21 mouse cellular contexts compared by ENCODE assay signal in the genomic region with DNA sequence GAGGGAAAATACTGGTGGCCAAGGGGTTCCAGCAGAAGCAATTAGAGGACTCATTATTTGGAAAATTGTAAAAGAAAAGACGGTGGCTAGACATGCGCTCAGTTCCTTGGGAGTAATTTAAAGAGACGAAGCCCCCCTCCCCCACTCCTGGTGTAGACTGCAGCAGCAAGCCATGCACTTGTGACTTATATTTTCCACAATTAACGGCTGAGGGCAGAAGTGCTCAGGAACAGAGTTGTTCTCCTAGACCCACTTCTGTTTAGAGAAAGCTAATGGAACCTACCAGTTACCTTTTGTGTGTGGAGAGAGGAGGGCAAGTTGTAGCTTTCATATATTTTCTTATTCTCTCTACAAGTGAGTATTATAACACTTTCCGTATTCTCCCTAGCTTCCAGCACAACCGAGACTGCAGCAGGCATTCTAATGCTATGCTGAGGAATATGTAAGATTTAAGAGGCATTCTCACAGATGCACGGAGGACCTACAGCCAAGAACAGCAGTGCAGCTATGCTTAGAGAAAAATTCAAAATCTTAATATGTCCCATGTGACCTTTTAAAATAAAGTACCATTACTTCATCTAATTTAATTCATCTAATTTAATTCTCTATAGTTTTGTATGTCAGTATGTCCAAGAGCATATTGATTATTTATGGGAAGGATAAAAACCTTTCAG.
DNase-seq lines count a peak whose midpoint lies in the region; ATAC-seq lines count a peak whose summit lies in the region.
"Had no signal": no experiment of that assay in that cellular context is flagged by ENCODE, and none has a peak within 500 bp of the region (broad histone marks: within the 10 kb centered on the region; RNA-seq: fewer than 3 reads in every experiment).

No protein-coding gene starts in this region.

- ATAC-seq in hindbrain, embryonic 14.5 days (ENCODE audit: low FRiP score): no peak
- no peak for ATAC-seq in hindbrain, embryonic 16.5 days
- ATAC-seq in forebrain, embryonic 11.5 days (replicated peaks; ENCODE audit: low FRiP score): peak; percentile 84
- peak; percentile 55; the same call in 1 of the 2 replicates for ATAC-seq in forebrain, embryonic 15.5 days (replicated peaks)
- ATAC-seq in limb, embryonic 15.5 days (ENCODE audit: insufficient number of reproducible peaks, low FRiP score, low TSS enrichment, low read depth): peak; percentile 76; the same call in 1 of the 2 replicates
- ATAC-seq: activated CD4-positive, CD25-positive, alpha-beta regulatory T cell, adult 4 months; intestine, embryonic 16.5 days; Patski had no signal

- H3K9me3 ChIP-seq in hindbrain, embryonic 14.5 days (ENCODE audit: control insufficient read depth, low read length): no peaks in the 10 kb centered on the region
- no peaks in the 10 kb centered on the region for H3K9me3 ChIP-seq in hindbrain, embryonic 16.5 days (ENCODE audit: control insufficient read depth, low read length)
- no peaks in the 10 kb centered on the region for H3K9me3 ChIP-seq in forebrain, embryonic 11.5 days (ENCODE audit: control insufficient read depth, low read length)
- H3K9me3 ChIP-seq in forebrain, embryonic 15.5 days: no peaks in the 10 kb centered on the region
- no peaks in the 10 kb centered on the region for H3K9me3 ChIP-seq in limb, embryonic 15.5 days
- H3K9me3 ChIP-seq: embryonic facial prominence, embryonic 12.5 days; heart, embryonic 13.5 days had no signal

- 0 out of 2 replicates have a peak, but pooled peaks cover 7% of the 10 kb centered on the region for H3K4me1 ChIP-seq in hindbrain, embryonic 14.5 days (replicated peaks; ENCODE audit: control insufficient read depth, insufficient read depth, low read length)
- H3K4me1 ChIP-seq in hindbrain, embryonic 16.5 days (ENCODE audit: control insufficient read depth, insufficient read depth, low read depth, low read length): 0 out of 2 replicates have a peak, but pooled peaks cover 3% of the 10 kb centered on the region
- no peaks in the 10 kb centered on the region; the same call in 1 of the 2 replicates for H3K4me1 ChIP-seq in forebrain, embryonic 11.5 days (replicated peaks; ENCODE audit: control insufficient read depth, insufficient read depth, low read length)
- H3K4me1 ChIP-seq in forebrain, embryonic 15.5 days: peaks cover 11% of the 10 kb centered on the region
- peaks cover 14% of the 10 kb centered on the region for H3K4me1 ChIP-seq in limb, embryonic 15.5 days
- H3K4me1 ChIP-seq: embryonic facial prominence, embryonic 12.5 days; heart, embryonic 13.5 days had no signal

- H3K27me3 ChIP-seq in hindbrain, embryonic 14.5 days (ENCODE audit: control insufficient read depth, insufficient read depth, low read length): no peaks in the 10 kb centered on the region
- no peaks in the 10 kb centered on the region for H3K27me3 ChIP-seq in hindbrain, embryonic 16.5 days (replicated peaks; ENCODE audit: control insufficient read depth, insufficient read depth, low read length)
- H3K27me3 ChIP-seq in forebrain, embryonic 11.5 days (ENCODE audit: control insufficient read depth, insufficient read depth, low read length): no peaks in the 10 kb centered on the region
- no peaks in the 10 kb centered on the region for H3K27me3 ChIP-seq in forebrain, embryonic 15.5 days
- H3K27me3 ChIP-seq in limb, embryonic 15.5 days: no peaks in the 10 kb centered on the region
- H3K27me3 ChIP-seq: embryonic facial prominence, embryonic 12.5 days; heart, embryonic 13.5 days; Patski had no signal

- H3K27ac ChIP-seq in hindbrain, embryonic 14.5 days: no peak overlapping the region
- H3K27ac ChIP-seq in hindbrain, embryonic 16.5 days (ENCODE audit: low read depth, low read length): no peak overlapping the region
- no peak overlapping the region for H3K27ac ChIP-seq in forebrain, embryonic 11.5 days (ENCODE audit: low read depth, low read length)
- H3K27ac ChIP-seq in forebrain, embryonic 15.5 days (replicated peaks): no peak overlapping the region
- peak overlapping the region; percentile 80 for H3K27ac ChIP-seq in limb, embryonic 15.5 days
- H3K27ac ChIP-seq: embryonic facial prominence, embryonic 12.5 days; heart, embryonic 13.5 days; kidney, postnatal 0 days; layer of hippocampus, adult 2 months had no signal

- H3K9ac ChIP-seq in hindbrain, embryonic 14.5 days: no peak overlapping the region
- H3K9ac ChIP-seq in hindbrain, embryonic 16.5 days (ENCODE audit: low read depth, low read length): no peak overlapping the region
- no peak overlapping the region for H3K9ac ChIP-seq in forebrain, embryonic 11.5 days (ENCODE audit: low read length)
- no peak overlapping the region for H3K9ac ChIP-seq in forebrain, embryonic 15.5 days (replicated peaks)
- H3K9ac ChIP-seq in limb, embryonic 15.5 days: no peak overlapping the region
- H3K9ac ChIP-seq: embryonic facial prominence, embryonic 12.5 days; heart, embryonic 13.5 days had no signal

- DNase-seq in hindbrain, embryonic 14.5 days (ENCODE audit: low spot score): no peak
- DNase-seq in forebrain, embryonic 11.5 days (ENCODE audit: low spot score): peak; percentile 72
- no peak for DNase-seq in kidney, adult 11 months
- DNase-seq in cerebellum, adult 9-10 months: no peak
- DNase-seq: adrenal gland, postnatal 36 days; cerebellum, adult 8-10 months; heart, postnatal 36 days; lung, adult 18-20 months; right cerebral cortex, adult 18-20 months; thymus, adult 2 months had no signal

- H3K4me2 ChIP-seq in hindbrain, embryonic 14.5 days (replicated peaks): 0 out of 2 replicates have a peak overlapping the region, but pooled peaks have one; percentile 2
- H3K4me2 ChIP-seq in hindbrain, embryonic 16.5 days (ENCODE audit: low read length): no peak overlapping the region
- H3K4me2 ChIP-seq in forebrain, embryonic 11.5 days (ENCODE audit: low read depth, low read length, severe bottlenecking): peak overlapping the region; percentile 15; the same call in 1 of the 2 replicates
- no peak overlapping the region for H3K4me2 ChIP-seq in forebrain, embryonic 15.5 days (replicated peaks)
- H3K4me2 ChIP-seq in limb, embryonic 15.5 days: no peak overlapping the region
- H3K4me2 ChIP-seq: embryonic facial prominence, embryonic 12.5 days; heart, embryonic 13.5 days had no signal

- no peaks in the 10 kb centered on the region for H3K36me3 ChIP-seq in hindbrain, embryonic 14.5 days (replicated peaks; ENCODE audit: control insufficient read depth, insufficient read depth)
- H3K36me3 ChIP-seq in hindbrain, embryonic 16.5 days (ENCODE audit: control insufficient read depth, insufficient read depth, low read length): no peaks in the 10 kb centered on the region
- no peaks in the 10 kb centered on the region for H3K36me3 ChIP-seq in forebrain, embryonic 11.5 days (ENCODE audit: control insufficient read depth, insufficient read depth, low read length)
- H3K36me3 ChIP-seq in forebrain, embryonic 15.5 days: no peaks in the 10 kb centered on the region
- H3K36me3 ChIP-seq in limb, embryonic 15.5 days: no peaks in the 10 kb centered on the region
- H3K36me3 ChIP-seq: embryonic facial prominence, embryonic 12.5 days; heart, embryonic 13.5 days had no signal

- no peak overlapping the region for H3K4me3 ChIP-seq in hindbrain, embryonic 14.5 days (replicated peaks; ENCODE audit: low read length)
- no peak overlapping the region for H3K4me3 ChIP-seq in hindbrain, embryonic 16.5 days (ENCODE audit: low read length)
- H3K4me3 ChIP-seq in forebrain, embryonic 11.5 days (ENCODE audit: low read depth, low read length): no peak overlapping the region
- H3K4me3 ChIP-seq in forebrain, embryonic 15.5 days: no peak overlapping the region
- no peak overlapping the region for H3K4me3 ChIP-seq in limb, embryonic 15.5 days
- H3K4me3 ChIP-seq: embryonic facial prominence, embryonic 12.5 days; heart, embryonic 13.5 days; layer of hippocampus, adult 2 months; myocyte had no signal

- 56% methylated on average over 7 of the region's 7 CpGs for WGBS in hindbrain, embryonic 14.5 days
- WGBS in hindbrain, embryonic 16.5 days: 55% methylated on average over 7 of the region's 7 CpGs
- WGBS in forebrain, embryonic 11.5 days: 50% methylated on average over 7 of the region's 7 CpGs
- WGBS in forebrain, embryonic 15.5 days: 25% methylated on average over 7 of the region's 7 CpGs
- 23% methylated on average over 7 of the region's 7 CpGs for WGBS in limb, embryonic 15.5 days

Comparison
In these comparisons a context has a peak if more than half of its experiments do, and no peak if none do; other contexts are left out.
1. H3K4me2 ChIP-seq: peak in hindbrain, embryonic 14.5 days (single experiment) and forebrain, embryonic 11.5 days (single experiment); none in hindbrain, embryonic 16.5 days (single experiment), forebrain, embryonic 15.5 days (single experiment) and limb, embryonic 15.5 days (single experiment).
2. ATAC-seq: peak in forebrain, embryonic 11.5 days (single experiment), forebrain, embryonic 15.5 days (single experiment) and limb, embryonic 15.5 days (single experiment); none in hindbrain, embryonic 14.5 days (single experiment) and hindbrain, embryonic 16.5 days (single experiment).